Mouse (Mus musculus) erythroblast, embryonic 14.5 days (primary cell): ENCODE measurements around the gene Snd1.

Source experiments
- GATA1 ChIP-seq: IDR thresholded peaks from 2 replicates; pipeline ENCODE4 v1.6.1; 2012; ENCODE audit warnings: low read length, inconsistent platforms, mixed read lengths
- TAL1 ChIP-seq: IDR thresholded peaks from 3 replicates; pipeline ENCODE4 v1.6.1; 2012; ENCODE audit warnings: low read length, inconsistent platforms, mixed read lengths

DNA sequence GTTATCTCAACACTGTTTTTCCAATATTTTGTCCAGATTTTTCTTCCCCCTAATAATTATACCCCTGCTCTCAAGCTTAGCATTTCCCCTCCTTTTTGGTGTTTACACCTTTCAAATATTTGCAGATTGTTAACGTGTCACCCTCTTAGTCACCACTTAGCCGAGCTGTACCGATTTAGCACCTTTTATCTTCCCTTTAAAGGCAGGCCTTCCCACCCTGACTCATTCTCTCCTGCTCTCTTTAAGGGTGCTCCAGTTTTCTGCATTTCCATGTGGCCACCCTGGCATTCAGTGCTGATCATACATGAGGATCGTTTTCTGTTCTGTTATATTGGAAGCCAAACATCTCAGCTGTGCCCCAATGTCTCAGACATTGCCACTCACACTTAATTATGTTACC, 314.7 kb downstream of the Snd1 start:
- no peak for TF ChIP-seq TAL1
- TF ChIP-seq GATA1 = no peak
